Mouse (Mus musculus): ENCODE measurements around the gene Tmem72. TPM values are rescaled to one million over a fixed set of nuclear protein-coding genes. Genes with fewer than 3 reads are reported as not detected.

Tmem72 gene
- polyA plus RNA-seq, 1 experiment from 2014 or later = under 0.01 TPM

Other genes with a start within 250 kb of the Tmem72 start
- gene Olfr211, start 227.8 kb downstream of the Tmem72 start, polyA plus RNA-seq (2018) = not detected in 3 replicates
- gene Olfr212, start 210.4 kb downstream of the Tmem72 start, polyA plus RNA-seq (2018) = not detected in 3 replicates
- gene Olfr213, start 178.5 kb downstream of the Tmem72 start, polyA plus RNA-seq (2018) = not detected in 3 replicates
- 0.33 TPM in 1 of 3 replicates, not detected in the others for gene Gm5580, start 165.8 kb downstream of the Tmem72 start, polyA plus RNA-seq (2018)
- gene Olfr214, start 162.7 kb downstream of the Tmem72 start, polyA plus RNA-seq (2018) = not detected in 3 replicates
- not detected in 3 replicates for gene Olfr215, start 132.7 kb downstream of the Tmem72 start, polyA plus RNA-seq (2018)
- 14.8 to 18.3 TPM (median 15.1 TPM) in 3 replicates for gene Zfp422, start 87.9 kb downstream of the Tmem72 start, polyA plus RNA-seq (2018)
- gene Depp1, start 66.3 kb downstream of the Tmem72 start, polyA plus RNA-seq (2018) = 0.10 TPM in 1 of 3 replicates, not detected in the others
- 48.6 to 217 TPM (median 138 TPM) in 3 replicates for gene Rassf4, start 43.0 kb downstream of the Tmem72 start, polyA plus RNA-seq (2018)

All from macrophage (primary cell).